Mouse (Mus musculus): ENCODE data around the gene Hrasls5.

- TF ChIP-seq POLR2A (IDR thresholded peaks at IDR 0.05; ENCODE audit: low read depth, low read length) (no peak), CTCF (IDR thresholded peaks at IDR 0.05; ENCODE audit: extremely low read depth, insufficient read length, insufficient replicate concordance, low read depth, low read length) (no peak)
Observed at GRCm38 (mm10) chr19:7576180-7576579, 36.2 kb upstream of the Hrasls5 start.

Measured in small intestine, adult 2 months (tissue).